Mouse (Mus musculus) right cerebral cortex, postnatal 4 days (tissue): ENCODE results near the gene U2af1l4.
A peak's percentile ranks its signal among the peaks of the same experiment; 100 is the strongest.

ENCODE experiments used
- DNase-seq: peaks from one replicate; pipeline ENCODE4 v3.0.0-alpha.2; 2022

The U2af1l4 gene

DNA sequence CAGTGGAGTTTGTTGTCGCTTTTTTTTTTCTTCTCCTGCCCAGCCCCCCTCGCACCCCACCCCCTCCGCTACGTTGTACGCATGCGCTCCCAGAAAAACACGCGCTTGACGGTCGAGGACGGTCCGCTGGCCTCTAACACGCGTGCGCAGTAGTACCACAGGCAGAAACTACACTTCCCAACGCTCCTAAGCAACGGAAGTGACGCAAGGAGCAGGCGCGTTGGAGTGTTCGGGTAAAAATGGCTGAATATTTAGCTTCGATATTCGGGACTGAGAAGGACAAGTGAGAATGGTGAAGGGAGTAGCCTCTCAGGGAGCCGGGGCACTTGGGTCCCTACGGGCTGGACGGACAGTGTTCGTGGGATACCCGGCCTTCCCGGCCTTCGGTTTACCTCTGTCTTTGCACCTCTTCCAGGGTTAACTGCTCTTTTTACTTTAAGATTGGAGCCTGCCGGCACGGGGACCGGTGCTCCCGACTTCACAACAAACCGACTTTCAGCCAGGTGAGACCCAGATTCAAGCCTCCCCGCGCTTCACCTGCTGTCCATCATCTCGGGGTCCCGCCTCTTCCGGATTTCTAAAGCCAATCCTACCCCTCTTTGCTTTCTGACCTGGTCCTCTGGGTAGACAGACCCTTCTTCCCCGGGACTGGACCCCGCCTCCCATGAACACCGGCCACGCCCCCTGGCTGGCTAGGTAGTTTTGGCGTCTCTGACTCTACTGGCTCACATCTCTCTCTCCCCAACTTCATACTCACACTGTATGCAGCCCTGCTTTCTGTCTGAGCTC lies at the start of gene U2af1l4, which contains the start of the genes Gm49396 and Psenen:
U2af1l4 (plus strand) TSS at position 185 of the 789 bp plus-strand sequence.
Gm49396 (plus strand) TSS at position 228 of the 789 bp plus-strand sequence.
Psenen (minus strand) TSS at position 511 of the 789 bp plus-strand sequence.
- peak; percentile 96 for DNase-seq

DNA sequence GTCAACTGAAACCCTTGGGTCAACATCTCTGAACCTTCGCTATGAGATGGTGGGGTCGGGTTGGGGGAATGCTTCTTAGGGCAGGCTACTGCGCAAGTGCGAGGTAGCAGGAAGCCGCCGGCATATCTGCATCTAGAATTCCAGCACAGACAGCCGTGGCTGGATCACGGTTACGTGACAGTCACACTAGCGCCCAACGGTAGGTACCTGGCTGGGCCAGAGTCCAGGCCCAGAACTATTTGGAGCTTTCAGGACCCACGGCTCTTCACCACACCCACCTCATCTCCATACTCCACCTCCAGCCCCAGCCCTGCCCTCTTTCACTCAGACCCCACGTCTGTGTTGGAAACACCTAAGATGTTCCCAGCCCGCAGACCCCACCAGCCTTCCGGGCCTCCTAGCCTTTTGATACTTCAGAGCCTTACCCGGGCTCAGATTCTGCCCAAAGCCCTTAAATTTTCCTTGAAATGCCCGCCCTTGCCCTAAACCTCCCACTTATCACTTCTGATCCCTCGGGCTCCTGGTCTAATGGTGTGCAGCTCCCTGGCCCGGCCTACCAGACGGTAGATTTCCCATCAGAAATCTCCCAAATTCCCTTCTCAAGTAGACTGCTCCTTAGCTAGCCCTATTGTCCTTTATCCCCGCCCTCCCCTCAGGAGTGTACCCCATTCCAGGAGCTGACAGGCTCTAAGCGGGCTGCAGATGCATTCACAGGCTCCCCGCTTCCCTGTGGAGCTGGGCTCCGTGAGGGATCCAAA lies 47.9 kb upstream of the U2af1l4 start:
- no peak for DNase-seq

DNA sequence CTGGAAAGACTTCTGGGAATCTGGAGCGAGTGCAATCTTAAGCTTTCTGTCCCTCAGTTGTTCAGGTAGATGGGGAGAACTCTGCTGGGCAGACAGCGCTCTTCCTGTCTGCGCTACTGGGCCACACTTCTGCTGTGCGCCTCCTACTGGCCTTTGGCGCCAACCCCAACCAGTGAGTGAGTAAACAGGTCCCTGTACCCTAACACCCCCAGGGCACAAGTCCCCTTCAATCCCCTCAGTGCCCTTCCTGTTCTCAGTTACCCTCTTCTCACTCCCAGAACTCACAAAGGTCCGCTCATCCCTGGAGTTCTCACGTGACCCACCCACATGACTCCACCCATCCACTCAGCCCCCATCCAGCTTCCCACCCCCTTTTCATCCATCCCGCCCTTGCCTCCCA lies 44.8 kb upstream of the U2af1l4 start:
- no peak for DNase-seq

DNA sequence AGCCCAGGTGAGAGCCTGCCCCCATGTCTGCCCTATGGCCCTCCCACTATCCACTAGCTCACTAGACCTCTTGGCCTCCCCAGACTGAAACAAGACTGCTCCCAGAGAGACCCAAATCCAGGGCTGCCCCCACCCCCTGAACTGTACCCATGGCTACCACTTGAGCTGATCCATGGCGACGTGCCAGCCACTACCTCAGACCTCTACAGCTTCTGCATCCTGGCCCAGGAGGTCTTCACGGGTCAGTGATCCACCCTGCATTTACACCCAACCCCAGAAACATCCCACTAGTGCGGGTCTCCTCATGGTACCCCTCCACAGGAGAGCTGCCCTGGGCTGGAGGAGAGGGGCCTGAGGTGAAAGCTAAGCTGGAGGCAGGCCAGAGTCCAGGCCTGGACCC lies 42.7 kb upstream of the U2af1l4 start:
- peak; percentile 52 for DNase-seq

DNA sequence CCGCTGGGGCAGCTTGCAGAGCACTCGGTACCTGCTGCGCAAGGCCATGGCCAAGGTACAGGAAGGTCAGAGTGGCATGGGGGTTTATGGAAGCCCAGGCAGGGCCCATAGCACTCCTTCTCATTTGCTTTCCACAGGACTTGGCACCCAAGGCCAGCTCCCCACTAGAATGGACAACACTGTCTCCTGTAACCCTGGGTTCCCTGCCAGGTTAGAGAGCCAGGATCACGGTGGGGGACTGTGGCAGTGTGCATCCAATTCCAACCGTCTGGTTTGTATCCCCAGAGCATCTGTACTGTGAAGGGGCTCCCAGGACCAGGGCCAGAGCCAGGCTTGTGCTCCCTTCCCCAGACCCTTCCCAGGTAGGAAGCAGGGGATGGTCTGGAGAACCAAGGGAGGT lies 42.2 kb upstream of the U2af1l4 start:
- no peak for DNase-seq

DNA sequence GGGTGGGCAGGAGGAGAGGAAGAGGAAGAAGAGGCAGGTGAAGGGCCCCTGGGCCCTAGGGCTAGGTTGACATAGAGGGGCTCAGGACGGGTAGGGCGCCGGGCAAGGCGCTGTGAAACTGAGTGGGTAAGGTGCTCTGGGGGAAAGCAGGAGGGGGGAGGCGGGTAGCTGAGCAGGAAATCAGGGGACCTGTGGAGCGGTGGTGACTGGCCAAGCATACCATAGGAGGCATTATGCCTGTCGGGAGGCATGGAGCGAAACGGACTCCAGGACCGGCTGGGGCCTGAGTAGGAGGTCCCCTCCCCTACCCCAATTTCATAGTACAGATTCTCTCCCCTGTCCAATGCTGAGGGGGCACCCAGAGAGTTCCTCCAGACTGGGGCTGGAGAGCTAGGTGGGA lies 40.2 kb upstream of the U2af1l4 start:
- no peak for DNase-seq

DNA sequence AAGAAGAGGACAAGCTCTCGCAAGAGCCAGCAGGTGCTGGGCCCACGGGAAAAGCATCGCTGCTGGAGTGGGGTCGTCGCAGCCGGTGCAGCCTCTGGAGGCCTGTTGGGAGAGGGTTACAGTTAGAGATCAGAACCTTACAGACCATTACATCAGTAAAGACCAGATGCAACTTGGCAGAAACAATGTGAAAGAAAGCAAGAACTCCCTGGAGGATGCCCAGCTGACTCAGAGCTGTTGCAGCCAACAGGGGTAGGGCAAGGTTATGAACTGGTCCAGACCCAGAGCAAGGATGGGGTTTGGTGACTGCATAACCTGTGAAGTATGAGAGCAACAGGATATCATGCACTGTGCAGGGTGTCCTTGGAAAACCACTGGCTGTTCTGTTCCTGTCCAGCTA lies 38.6 kb upstream of the U2af1l4 start:
- DNase-seq: no peak

DNA sequence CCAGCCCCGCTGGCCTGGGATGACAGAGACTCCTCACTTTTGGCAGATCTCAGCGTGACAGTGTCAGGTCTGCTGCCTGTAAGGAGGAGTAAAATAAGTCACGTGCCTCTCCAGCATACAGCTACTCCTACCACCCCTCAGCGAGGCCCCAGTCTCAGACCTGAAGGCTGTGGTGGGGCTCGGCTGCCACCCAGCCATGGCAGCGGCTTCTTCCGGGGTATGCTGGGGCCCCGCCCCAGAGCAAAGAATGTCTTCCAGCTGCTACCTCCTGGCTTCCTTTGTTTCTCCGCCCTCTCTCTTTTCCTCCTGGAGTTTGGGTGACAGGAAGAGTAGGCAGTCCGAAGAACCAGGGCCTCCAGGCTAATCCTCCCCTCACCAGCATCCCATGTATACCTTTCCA lies 37.1 kb upstream of the U2af1l4 start:
- DNase-seq: no peak

DNA sequence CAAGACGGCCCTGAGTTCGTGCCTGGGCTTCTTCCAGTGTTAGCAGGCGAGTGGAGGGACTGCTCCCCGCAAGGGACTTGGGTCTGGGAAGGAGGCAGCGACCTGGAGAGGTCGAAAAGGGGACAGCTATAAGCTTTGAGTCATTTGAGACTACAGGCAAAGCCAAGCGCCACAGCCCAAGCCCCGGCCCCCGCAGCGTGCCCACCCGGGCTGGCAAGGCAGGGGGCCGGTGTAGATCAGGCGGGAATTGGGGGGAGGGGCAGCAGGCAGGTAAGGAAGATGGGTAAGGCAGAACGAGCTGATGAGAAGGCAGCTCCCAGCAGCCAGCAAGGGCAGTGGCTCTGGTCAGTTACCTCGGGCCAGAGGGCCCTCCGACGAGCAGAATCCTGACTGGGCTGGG lies 36.7 kb upstream of the U2af1l4 start:
- no peak for DNase-seq

DNA sequence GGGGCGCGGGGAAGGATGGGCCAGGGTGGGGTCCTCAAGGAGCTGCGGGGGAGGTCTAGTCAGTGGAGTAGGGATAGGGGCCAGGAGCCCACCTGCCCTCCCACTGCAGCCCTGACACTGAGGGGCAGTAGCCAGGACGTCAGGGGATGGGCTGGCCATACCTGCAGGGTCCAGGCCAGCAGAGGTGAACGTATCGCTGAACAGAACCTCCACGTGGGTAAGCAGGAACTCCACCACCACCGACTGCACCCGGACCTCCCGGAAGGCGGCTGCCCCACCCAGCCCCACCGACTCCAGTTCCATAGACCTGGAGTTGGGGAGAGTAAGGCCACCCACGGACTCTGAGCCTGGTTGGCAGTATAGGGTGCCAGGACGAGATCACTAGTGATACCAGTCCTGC lies 36.1 kb upstream of the U2af1l4 start:
- DNase-seq: no peak

DNA sequence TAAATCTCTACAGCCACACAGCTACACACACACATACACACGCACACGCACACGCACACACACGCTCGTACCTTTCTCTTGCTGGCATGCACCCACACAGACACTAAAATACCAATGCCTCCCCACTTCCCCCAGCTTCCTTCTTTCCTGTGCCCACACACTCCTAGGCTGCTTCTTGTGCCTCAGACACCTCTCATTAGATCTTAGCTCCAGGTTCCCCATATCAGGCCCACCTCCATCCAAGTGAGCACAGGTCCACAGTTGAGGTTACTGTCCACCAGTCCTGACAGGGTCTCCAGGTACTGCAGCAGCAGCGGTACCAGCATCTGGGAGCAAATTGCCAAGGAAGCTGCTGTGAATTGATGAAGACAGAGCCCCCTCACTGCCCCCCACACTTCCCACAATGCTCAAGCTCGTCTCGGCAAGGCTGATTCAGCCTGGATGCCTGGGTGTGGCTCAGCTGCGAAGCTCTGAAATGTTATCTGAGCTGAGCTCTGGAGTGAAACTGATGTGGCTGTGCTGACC lies 31.7 kb upstream of the U2af1l4 start:
- no peak for DNase-seq

DNA sequence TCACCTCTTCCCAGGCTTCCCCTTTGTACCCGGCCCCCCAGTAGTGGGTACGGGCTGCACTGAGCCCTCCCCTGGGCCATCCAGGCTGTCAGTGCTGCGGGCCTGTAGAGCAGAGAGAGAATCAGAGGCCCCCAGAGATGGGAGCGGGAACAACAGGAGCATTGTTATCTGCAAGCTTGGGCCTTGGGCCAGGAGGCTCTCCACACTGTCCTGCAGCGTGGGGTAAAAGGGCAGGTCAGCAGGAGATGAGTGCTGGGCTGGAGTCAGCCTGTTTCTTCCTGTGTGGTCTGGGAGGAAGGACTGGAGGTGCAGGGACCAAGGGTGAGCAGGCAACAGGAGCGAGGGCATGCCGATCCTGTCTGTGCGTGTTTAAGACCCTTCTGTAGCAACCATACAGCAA lies 30.2 kb upstream of the U2af1l4 start:
- peak; percentile 28 for DNase-seq

DNA sequence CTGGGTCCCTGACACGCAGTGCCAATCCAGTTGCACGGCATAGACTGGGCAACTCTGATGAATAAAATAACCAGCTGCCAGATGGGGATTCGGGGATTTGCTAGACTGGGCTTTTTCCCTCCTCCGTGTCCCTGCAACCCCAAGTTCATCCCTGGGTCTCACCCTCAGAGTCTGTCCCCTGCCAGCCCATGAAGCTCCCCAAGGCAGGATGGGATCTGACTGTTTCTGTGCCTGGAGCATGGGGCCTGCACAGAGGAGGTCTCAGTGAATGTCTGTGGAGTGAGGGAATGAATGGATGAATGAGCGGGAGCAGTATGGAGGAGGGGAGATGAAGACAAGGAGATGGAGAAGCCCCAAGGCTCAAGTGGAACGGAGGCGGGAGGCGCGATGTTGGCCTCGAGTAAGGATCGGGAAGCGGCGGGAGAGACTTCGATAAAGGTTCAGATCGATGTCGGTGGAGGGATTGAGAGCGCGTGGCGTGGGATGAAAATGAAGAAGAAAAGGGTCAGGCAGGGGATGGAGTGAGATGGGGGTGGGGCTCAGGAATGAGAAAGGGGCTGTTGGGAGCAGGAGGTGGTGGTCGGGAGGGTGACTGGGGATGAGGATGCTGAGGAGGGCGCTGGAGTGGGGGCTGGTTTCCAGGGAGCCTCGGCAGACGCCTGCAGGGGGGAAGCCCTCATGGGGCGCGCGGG lies 29.0 kb upstream of the U2af1l4 start:
- peak; percentile 60 for DNase-seq

DNA sequence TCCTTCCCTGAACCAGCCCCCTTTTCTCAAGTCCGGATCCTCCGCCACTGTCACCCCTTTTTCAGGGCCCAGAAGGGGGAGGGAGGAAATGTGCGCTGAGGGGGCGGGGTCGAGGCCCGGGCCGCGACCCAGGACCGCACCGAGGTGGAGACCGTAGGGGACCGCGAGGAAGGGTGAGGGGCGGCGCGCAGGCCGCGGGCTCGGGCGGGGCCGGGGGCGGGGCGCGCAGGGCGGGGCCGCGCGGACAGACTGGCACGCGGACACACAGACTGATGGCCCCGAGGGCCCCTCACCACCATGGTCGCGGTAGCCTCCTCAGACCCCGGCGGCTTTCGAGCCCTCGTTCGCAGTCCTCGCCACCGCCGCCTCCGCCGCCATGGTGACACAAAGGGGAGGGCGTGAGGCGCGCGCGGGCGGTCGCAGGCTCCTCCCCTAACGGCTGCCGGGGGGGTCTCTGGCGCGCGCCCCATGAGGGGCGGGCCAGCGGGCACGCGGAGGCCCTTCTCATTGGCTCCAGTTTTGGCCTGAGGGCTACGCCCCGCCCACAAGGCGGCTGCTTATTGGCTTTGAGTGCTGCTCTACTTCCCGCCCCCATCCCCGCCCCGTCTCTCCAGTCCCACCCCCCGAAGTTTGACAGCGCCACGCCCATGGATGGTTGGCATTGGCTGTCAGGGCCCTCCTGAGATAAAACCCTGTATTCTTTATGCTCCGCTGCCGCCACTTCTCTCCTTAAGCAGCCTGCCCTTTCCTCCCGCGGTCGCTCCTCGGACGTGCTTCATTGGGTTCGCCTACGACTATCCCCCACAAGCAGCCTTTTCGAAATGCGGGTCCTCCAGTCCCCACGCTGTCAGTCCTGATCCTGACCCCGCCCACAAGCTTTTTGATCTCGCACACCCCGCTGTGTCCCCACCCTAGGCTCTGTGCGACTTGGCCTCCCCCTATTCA lies 28.2 kb upstream of the U2af1l4 start, which contains the start of gene Arhgap33:
Arhgap33 (minus strand) TSS at position 428 of the 945 bp plus-strand sequence.
- DNase-seq: peak; percentile 98

DNA sequence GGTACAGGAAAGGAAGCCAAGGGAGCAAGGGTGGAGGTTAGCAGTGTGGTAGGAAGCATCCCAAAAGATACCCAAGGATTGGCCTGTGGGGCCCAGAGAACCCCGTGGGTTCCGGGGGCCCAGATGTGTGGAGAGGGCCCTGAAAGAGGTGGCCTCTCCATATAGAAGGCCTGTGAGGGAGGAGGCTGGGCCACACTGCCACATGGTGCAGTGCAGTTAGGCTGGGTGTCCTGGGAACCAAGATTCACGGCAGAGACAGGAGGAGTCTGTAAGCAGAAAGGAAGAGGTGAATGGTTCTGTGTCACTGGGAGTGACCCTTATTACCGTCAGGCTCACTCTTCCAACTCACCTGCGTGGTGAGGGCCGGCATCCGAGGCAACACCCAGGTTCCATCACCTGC lies 22.5 kb upstream of the U2af1l4 start:
- DNase-seq: no peak

DNA sequence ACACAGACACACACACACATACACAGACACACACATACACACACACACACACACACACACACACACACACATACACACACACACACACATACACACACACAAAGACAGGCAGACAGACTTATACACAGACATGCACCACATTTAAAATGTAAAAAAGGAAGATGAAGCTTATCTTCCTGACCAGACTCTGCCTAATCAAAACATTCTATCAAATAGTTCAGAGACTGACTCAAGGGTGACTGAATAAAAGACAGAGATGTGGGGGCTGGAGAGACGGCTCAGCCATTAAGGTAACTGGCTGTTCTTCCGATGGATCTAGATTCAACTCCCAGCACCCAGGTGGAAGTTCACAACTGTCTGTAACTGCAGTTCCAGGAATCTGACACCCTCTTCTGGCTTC lies 18.8 kb upstream of the U2af1l4 start:
- no peak for DNase-seq

DNA sequence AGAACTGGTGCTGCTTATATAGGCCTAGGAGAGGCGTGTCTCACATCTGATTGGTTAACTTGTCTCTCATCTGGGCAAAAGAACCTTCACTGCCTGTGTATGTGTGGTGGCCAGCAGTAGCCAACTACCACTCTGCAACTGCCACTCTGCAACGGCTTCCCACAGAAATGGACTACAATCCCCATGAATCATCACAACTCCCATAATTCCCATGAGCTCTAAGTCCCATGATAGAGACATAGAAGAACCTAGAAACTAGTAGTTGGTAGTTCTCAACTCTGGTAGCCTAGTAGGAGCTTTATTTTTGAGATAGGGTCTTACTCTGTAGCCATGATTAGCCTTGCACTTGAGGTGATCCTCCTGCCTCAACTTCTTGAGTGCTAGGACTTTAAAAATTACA lies 13.2 kb upstream of the U2af1l4 start:
- no peak for DNase-seq

DNA sequence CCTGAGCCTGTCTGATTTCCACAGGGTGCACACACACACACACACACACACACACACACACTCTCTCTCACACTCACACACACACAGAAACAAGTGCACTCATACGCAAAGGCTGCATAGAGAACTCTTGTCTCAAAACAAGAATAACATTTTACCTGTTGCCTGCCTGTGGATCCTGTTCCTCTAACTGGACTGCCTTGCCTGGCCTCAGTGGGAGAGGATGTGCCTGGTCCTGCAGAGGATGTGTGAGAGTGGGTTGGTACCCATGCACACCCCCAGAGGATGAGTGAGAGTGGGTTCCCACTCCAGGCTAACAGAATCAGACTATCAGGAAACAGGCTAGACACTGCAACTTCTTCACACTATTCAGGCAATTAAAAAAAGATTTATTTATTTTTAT lies 12.5 kb upstream of the U2af1l4 start:
- DNase-seq: no peak

DNA sequence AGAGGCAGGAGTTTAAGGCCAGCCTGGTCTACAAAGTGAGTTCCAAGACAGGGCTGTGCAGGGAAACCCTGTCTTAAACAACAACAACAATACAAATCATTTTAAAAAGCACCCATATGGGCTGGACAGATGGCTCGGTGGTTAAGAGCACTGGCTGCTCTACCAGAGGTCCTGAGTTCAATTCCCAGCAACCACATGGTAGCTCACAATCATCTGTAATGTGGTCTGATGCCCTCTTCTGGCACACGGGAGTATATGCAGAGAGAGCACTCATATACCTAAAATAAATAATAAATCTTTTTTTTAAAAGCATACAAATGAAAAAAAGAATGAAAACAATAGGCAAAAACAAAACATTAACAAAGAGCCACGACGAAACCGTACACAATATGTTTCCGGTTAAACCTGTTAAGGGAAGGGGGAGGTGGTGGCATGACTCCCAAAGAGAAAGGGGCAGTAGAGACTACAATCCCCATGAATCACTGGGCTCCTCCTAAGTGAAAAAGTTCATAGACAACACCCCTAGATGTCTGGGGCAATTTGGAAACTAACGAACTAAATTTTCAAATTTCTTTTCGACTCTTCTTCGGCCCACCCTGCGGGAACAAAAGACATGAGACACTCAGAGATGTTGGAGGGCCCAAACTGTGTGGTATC lies 11.5 kb upstream of the U2af1l4 start:
- no peak for DNase-seq

DNA sequence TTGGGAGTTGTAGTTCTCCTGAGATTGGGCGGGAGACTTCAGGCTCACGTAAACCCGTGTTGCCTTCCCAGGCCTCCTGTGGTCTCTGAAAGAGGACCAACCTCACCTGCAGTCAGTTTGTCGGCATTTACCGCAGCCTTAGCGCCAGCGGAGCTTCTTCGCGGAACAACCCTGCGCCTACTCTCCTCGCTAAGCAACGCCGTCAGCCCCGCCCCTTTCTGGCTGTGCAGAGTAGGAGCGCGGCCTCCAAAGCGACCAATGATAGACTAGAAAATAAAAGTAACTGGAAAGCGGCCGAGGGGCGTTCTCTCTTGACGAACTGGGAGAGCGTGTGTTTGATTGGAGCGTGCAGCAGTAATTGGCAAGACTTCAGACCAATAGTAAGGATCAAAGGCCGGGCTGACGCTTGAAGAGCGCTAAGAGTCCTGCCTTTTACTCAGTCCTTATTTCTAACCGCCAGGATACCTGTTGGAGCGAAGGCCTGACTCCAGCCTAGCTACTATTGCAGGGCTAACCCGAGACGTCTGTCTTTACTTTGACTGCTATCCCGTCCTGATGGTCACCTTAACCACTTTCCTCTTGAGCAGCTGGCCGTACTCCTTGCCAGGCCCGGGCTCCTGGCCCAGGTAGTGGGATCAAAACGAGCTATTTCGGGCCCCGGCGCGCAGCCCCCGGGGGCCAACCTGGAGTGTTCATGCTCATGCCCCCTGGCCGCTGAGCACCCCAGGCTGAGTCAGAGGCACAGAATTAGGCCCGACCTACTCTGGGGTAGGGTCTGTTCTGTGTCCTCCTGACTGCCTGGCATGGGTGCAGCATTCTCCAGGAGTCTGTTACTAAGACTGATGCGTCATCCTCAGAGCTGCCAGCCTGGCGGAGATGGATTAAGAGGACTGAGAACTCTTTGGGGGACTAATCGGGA lies 10.7 kb upstream of the U2af1l4 start, which contains the start of the genes Hspb6 and Proser3:
Hspb6 (plus strand) TSS at position 77 of the 919 bp plus-strand sequence.
Proser3 (minus strand) TSS at position 198 of the 919 bp plus-strand sequence.
- peak; percentile 95 for DNase-seq
